Mouse (Mus musculus): ENCODE results near the gene Mageb4.
"Not testable (repeated sequence)": the region's sequence is repeated elsewhere in the genome, so short reads cannot be mapped to it uniquely, and the experiment has no call there.

Gene Mageb4

DNA sequence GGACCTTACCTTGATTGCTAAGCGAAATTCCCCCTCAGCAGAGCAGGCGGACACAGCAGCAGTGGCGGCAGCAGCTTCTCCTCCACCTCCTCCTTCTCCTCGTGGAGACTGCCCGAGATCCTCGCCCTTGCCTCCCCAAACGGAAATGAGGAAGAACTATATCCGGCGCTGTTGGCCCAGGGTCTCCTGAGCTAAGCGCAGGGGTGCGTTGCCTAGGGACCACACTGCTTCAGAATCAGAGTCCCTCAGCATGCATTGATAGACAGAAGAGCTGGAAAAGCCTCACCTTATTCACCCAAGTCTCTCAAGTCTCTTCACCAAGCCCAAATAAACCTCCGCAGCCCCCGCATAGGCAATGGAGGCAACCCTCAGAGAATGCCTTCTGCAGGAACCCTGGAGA, at the start of gene Mageb4:
Gene Mageb4 (minus strand): TSS at position 101 of the 400 bp plus-strand sequence.
- not testable (repeated sequence) for DNase-seq (ENCODE audit: low read depth)

DNA sequence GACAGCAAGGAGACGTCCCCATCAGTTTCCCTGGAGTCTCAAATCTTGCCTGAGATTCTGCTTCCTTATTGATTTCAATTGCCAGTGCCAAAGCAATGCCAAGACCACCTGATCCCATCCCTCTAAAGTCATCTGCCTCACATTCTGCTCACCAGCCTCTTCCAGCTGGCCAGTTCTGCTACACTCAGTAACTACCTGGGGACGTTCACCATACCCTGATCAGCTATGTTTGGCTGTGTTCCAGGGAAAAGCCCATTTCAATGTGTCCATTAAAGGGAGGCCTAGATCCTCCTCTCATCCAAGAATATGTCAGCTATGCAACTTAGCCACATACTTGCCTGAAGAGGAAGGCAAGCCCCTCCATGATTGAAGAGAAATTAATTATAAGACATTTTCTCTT, 20.3 kb downstream of the Mageb4 start:
- DNase-seq (ENCODE audit: low read depth) = not testable (repeated sequence)

DNA sequence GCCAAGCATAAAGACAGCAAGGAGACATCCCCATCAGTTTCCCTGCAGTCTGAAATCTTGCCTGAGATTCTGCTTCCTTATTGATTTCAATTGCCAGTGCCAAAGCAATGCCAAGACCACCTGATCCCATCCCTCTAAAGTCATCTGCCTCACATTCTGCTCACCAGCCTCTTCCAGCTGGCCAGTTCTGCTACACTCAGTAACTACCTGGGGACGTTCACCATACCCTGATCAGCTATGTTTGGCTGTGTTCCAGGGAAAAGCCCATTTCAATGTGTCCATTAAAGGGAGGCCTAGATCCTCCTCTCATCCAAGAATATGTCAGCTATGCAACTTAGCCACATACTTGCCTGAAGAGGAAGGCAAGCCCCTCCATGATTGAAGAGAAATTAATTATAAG, 58.9 kb downstream of the Mageb4 start:
- not testable (repeated sequence) for DNase-seq (ENCODE audit: low read depth)

DNA sequence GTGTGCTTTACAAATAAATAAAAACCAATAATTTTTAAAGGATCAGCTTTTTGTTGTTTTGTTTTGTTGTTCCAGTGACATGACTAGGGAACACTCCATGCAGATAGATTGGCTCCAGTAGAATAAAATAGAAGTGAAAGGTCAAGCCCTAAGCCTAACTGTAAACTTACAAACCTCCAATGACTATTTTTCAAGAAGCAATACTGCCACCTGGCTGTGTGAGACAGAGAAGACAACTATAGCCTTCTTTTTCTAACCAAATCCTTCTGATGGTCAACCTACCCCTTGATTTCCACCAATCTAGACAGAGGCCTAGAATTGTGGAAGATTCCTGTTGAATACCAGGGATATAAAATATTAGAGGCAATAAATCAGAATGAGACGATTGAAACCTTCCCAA, 67.6 kb downstream of the Mageb4 start:
- DNase-seq (ENCODE audit: low read depth) = no peak
